Mouse (Mus musculus): ENCODE measurements around the gene Dcps.

- TF ChIP-seq CTCF (IDR thresholded peaks at IDR 0.05; ENCODE audit: insufficient read depth, low read depth, low read length) (no peak), POLR2A (IDR thresholded peaks at IDR 0.05; ENCODE audit: insufficient read depth, low read depth, low read length) (no peak)
Observed at GRCm38 (mm10) chr9:35204421-35204820, 28.6 kb upstream of the Dcps start.

Data from olfactory bulb, adult 2 months (tissue).